Mouse (Mus musculus) ES-CJ7 (cell line): ENCODE results near the gene Pik3ap1.
A peak's percentile ranks its signal among the peaks of the same experiment; 100 is the strongest.

ENCODE experiments used
- DNase-seq: peaks from one replicate; pipeline ENCODE4 v3.0.0; 2011; ENCODE audit warnings: low read depth, low spot score

The Pik3ap1 gene

DNA sequence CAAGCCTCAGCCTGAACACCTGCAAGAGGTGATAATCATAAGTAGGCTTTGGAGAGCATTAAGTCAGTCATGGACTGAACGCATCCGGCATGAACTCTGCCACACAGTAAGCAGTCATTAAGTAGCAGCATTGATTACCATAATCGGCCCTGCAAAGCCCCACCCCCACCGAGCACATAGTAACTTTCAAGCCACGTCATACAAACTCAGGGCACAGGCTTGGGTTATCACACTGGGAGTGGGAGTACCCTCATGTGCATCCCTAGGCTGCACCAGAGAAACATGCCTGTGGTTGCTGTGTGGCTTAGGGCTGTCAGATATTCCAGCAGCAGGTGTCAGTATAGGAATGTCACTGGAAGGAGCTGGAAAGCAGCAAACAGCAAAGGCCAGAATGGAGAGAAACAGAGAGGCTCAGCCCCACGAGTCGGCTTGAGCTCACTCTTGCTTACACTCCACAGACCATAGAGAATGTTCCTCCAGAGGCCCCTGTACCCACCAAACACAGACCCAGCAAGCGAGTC lies 105.1 kb downstream of the Pik3ap1 start:
- DNase-seq, result no peak

- DNase-seq, result no peak
Measured at GRCm38 (mm10) chr19:41278606-41279005, 106.3 kb downstream of the Pik3ap1 start.

- no peak for DNase-seq
Measured at GRCm38 (mm10) chr19:41275588-41275987, 109.3 kb downstream of the Pik3ap1 start.

DNA sequence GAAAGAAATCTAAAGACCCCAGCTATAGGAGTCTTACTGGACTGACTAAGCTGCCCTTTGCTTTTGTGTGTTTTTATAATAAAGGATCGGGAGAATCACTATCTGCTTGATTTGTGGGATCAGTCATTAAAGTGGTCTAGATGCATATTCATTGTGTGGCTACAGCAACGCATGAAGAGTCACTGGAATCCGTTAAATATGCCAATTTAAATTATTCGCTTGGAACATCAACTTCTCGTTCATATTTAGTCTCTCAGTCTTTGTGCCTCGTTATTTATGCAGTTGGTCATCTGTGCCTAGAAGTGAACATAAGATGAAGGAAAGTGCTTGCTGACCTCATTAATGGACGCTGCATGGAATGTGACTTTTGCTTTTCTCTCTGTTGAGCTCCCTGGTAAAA lies 114.0 kb downstream of the Pik3ap1 start:
- DNase-seq, result no peak

DNA sequence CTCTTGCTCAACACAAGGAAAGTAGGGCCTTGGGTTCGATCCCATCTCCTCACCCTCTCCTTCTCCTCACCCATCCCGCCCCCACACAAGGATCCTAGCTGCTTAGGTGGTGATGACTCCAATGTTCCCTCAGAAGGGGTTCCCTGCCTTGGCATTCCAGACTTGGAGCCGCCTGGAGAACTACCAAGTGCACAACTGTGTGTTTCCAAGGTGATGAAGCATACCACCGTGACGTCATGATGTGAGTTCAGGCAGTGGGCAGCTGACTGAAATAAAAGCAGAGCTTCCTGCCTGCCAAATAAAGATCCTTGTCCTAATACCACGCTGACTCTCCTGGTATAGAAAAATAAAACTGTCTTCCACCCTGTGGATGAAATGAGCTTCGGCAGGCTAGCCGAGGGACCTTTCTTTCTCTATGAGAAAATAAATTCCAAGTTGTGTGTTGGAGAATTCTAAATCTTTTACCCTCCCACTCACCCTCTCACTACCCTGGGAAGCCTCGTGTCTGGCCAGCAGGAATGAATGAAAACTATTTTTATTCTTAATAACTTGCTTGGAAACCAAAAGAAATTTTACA lies 114.7 kb downstream of the Pik3ap1 start:
- DNase-seq, result no peak

- peak; percentile 82 for DNase-seq
Measured at GRCm38 (mm10) chr19:41266251-41266901, 118.5 kb downstream of the Pik3ap1 start.

DNA sequence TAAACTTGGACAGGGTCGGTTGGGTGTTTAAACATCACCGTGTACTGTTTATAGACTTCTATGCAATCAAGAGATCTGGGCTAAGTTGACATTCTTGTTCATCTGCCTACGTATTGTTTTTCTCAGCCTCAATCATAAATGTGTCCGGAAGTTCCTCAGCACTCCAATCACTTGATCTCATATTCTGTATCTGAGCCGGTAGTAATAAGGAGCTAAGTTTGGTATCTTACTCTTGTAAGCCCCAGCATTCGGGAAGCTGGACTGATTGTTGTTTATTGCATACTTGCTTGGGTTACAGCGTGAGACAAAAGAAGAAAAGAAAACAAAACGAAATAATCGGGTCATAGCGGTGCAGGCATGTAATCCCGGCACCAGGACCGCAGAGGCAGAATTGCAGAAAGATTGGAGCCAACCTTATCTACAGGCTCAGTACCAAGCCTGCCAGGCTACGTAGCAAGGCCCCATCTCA lies 120.5 kb downstream of the Pik3ap1 start:
- no peak for DNase-seq

DNA sequence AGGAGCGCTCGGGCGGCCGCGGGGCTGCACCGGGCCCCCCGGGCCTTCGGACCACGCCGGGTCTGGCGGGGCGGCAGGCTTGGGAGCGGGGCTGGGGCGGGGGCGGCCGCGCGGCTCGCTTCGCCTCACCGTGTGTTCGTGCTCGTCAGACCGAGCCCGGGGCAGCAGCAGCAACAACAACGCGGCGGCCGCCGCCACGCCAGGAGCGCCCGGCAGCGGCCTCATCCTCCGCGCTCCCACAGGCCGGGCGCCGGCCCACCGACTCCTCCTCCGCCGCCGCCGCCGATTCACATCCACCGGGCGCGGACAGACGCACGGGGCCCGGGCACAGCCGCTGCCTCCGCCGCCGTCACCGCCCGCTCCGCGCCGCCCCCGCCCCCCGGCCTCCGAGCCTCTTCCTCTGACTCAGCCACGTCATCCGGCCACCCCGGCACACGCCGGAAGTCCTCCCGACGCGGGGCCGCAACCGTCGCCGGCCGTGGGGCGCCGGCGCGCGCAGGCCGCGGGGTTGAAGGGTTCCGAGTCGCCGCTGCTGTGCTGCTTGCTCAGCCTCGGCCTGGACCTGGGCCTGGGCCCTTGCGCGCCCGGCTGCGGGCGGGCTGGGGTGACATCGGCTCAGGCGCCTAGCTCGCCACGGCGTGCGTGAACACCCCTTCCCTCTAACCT lies 121.1 kb downstream of the Pik3ap1 start, which contains the start of gene Tm9sf3:
Gene Tm9sf3 (minus strand): TSS at position 368 of the 666 bp plus-strand sequence.
- DNase-seq, result peak; percentile 59

DNA sequence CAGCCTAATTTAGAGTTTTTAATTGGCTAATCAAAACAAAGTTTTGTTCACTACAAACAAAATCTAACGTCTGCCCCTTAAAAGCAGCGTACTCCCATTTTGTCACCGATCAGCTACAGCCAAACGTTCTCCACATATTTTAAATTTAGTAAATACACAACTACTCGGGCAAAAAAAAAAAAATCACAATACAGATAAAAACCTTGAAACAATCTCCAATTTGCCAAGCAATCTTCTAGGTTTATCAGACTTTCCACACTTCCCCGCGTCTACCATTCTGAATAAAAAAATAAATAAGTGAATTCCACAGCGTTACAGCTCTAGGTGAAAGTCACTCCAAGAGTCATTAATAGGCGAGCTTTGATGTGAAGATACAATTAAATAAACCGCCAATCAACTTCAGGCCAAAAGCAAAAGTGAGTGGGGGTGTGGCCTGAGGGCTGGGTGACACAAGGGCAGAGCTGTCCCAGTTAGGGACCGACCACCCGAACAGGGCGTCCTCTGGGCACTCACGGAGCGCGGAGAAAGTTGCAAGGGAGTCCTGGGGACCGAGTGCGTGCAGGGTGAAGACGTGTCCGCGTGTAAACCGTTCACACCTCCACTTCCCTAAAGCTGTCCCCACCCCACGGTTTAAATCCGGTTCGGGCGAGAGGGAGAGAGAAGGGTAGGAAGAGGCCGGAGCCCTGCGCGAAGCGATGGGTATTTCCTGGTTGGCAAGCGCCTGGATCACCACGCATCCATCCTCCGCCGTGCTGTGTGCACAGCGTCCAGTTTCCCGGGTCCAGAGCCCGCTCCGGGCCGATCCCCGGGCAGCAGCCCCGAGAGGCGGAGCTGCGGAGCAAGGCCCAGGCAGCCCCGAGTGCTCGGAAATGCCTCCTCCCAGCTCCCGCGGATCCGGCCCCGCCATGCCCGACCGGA lies 121.9 kb downstream of the Pik3ap1 start:
- peak; percentile 46 for DNase-seq

DNA sequence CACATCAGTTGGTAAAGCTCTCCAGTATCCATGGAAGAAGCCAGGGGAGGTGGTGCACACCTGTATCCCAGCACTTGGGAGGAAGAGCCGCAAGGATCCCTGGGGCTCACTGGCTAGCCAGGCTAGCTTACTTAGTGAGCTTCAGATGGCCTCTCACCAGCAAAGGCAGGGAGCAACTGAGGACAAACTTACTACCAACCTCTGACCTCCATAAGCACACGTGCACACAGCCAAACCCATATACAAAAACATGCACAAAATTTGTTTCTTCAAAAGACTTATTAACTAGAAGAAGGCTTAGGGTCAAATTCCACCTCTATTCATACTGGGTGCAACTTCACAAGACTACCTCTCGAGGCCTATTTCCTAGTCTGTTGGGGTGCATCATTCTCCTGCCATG lies 124.2 kb downstream of the Pik3ap1 start:
- DNase-seq, result no peak

DNA sequence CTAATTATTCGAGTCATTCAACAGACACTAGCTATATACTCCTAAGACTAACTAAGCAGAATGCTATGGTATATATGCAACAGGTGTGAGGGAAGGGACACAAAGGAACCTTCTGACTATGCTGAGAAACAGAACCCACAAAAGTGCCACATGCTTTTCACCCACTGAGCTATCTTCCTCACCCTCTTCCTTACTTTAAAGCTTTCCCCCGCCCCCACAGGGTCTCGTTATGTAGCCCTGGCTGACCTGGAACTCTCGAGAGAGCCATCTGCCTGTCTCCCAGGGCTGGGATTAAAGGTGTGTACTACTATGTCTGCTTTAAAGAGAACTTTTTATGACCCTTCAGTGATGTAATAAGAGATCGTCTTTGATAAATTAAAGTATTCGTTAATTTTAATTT lies 125.6 kb downstream of the Pik3ap1 start:
- DNase-seq, result no peak

DNA sequence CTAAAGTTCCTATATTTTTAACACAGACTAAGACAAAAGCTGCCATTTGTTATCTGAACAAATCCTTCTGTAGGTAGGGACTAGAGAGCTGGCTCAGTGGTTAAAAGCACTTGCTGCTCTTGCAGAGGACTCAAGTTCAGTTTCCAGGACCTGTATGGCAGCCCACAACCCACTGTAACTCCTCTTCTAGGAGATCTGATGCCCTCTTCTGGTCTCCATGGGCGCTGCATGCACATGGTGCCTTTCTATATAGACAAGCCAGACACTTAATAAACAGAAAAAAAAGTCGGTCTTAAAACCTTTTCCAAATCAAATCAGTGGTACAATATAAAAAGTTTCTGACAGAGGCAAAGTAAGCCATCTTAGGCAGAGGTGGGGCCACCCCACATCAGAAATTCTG lies 126.2 kb downstream of the Pik3ap1 start:
- peak; percentile 73 for DNase-seq

DNA sequence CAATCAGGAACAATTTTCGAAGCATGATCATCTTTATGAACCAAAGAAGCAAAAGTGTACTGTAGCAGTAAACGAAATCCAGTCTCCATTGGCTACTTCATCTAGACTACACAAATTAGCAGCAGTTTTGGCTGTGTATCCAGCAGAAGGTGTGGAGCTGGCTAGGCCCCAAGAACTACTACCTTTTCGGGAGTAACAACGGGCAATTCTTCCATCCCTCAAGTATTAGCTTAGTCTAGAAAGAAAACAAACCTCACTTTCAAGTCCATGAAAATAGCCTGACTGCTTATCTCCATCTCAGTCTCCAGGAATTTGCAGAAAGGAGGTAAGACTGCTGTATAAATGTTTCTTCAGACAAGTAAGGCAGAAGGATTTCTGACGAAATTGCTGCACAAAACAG lies 130.3 kb downstream of the Pik3ap1 start:
- no peak for DNase-seq

DNA sequence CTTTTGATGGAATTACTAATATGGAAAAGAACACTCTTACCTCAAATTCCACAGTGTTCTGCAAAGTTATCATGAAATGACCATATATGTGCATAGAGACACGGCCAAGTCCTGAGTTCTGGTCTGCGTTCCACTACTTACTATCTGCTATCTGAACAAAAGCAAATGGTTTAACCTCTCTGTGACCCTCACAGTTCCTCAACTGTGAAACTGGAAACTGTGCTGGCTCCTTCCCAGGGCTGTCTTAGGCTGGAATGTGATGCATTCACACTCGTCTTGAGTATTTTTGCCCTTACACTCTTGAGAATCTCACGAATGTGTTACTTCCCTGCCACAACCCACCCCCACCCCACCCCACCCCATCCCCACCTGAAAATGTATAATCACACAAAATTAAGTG lies 135.9 kb downstream of the Pik3ap1 start:
- DNase-seq, result no peak

DNA sequence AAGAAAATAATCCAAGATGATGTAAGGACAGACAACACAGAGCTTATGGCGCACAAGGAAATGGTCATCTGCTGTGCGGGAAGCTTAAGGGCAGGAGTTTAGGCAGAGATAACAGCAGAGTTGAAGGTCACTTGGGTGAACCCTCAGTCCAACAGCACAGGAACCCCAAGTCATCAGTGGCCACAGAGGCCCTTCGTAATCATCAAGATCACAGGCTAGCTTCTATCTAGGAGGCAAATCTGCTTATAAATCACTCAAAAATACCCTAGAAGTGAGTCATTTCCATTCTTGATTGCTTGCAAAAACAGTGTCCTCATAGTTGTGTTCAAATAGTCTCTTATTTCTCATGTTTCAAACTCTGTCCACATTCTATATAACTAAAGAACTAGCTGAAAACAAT lies 136.6 kb downstream of the Pik3ap1 start:
- DNase-seq, result no peak

GRCm38 (mm10) chr19:41246271-41246670 lies 138.6 kb downstream of the Pik3ap1 start:
- DNase-seq, result no peak

DNA sequence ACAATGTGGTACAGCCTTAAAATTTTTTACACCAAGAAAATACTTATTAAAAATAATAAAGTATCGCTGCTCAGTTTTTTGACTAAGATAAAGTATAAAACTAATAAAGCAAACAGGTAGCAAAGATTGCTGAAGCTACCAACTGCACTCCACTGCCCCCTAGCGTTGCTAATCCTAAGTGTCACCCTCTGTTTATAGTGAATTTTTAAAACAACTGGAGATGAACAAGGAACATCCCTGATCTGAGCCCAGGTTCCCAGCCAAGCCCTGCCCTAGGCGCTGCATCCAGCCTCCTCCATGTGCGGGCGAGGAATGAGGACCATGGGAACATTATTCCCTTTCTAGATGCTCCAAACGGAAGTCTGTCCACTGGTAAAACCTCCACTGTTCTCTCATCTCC lies 140.3 kb downstream of the Pik3ap1 start:
- peak; percentile 50 for DNase-seq

GRCm38 (mm10) chr19:41241997-41242396 lies 142.9 kb downstream of the Pik3ap1 start:
- DNase-seq, result no peak

DNA sequence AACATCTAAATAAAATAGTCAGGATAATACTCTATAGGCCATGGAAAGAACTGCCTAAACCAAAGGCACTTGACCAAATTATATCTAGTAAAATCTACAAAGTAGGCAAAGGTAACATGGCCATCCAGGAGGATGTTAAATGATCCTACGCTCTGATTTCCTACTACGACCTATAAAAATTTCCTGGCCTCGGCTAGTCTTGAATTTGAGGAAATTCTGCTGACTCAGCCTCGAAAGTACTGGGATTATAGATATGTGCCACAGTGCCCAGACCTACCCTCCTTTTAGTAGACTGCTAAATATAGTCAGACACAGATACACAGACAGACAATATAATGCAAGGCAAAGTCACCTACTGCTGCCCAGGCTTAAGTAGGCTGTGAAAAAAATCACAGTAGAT lies 151.2 kb downstream of the Pik3ap1 start:
- no peak for DNase-seq
